Mouse (Mus musculus) fibroblast of lung, adult 2 months (primary cell): ENCODE results near the gene Syne4.

Experiments used
- DNase-seq: peaks from one replicate; pipeline ENCODE4 v3.0.0-alpha.2; 2011; ENCODE audit warnings: low read depth

Syne4 gene

GRCm38 (mm10) chr7:30296816-30297215 is 17.8 kb upstream of the Syne4 start:
- no peak for DNase-seq

- DNase-seq = no peak
These were observed 17.3 kb upstream of the Syne4 start for GRCm38 (mm10) chr7:30297266-30297665.

GRCm38 (mm10) chr7:30300914-30301313 is 13.7 kb upstream of the Syne4 start:
- no peak for DNase-seq

- DNase-seq = no peak
These were observed 8.4 kb upstream of the Syne4 start for GRCm38 (mm10) chr7:30306083-30306779.

- peak; percentile 93 for DNase-seq
These were observed 6.3 kb upstream of the Syne4 start, which contains the start of gene Alkbh6 for GRCm38 (mm10) chr7:30308076-30309005. TSS of gene Alkbh6 (plus strand) at chr7:30308717.

- DNase-seq = no peak
These were observed 5.0 kb upstream of the Syne4 start for GRCm38 (mm10) chr7:30309395-30310129.

GRCm38 (mm10) chr7:30310136-30310535 is 4.5 kb upstream of the Syne4 start:
- no peak for DNase-seq

GRCm38 (mm10) chr7:30313666-30314320 is 814 bp upstream of the Syne4 start:
- DNase-seq = no peak

GRCm38 (mm10) chr7:30315559-30316529 is 1.2 kb downstream of the Syne4 start:
- no peak for DNase-seq

GRCm38 (mm10) chr7:30318142-30318541 is 3.5 kb downstream of the Syne4 start:
- DNase-seq = no peak

- no peak for DNase-seq
These were observed 6.3 kb downstream of the Syne4 start for GRCm38 (mm10) chr7:30320946-30321345.

- peak; percentile 70 for DNase-seq
These were observed 7.1 kb downstream of the Syne4 start, which contains the start of gene E130208F15Rik for GRCm38 (mm10) chr7:30321539-30322284. TSS of gene E130208F15Rik (plus strand) at chr7:30321740.

- DNase-seq = peak; percentile 95
These were observed 7.7 kb downstream of the Syne4 start for GRCm38 (mm10) chr7:30322285-30322667.

GRCm38 (mm10) chr7:30322865-30323264 is 8.3 kb downstream of the Syne4 start:
- DNase-seq = no peak

- no peak for DNase-seq
These were observed 9.2 kb downstream of the Syne4 start, which contains the start of gene Sdhaf1 for GRCm38 (mm10) chr7:30323795-30324194. TSS of gene Sdhaf1 (minus strand) at chr7:30323895.

GRCm38 (mm10) chr7:30324300-30324944 is 9.8 kb downstream of the Syne4 start:
- DNase-seq = no peak

GRCm38 (mm10) chr7:30325364-30325763 is 10.8 kb downstream of the Syne4 start:
- no peak for DNase-seq

- DNase-seq = no peak
These were observed 11.8 kb downstream of the Syne4 start for GRCm38 (mm10) chr7:30326427-30326826.

GRCm38 (mm10) chr7:30327140-30327539 is 12.5 kb downstream of the Syne4 start:
- DNase-seq = no peak
